Mouse (Mus musculus): Measurements from ENCODE around the gene Olfr564. TPM values are rescaled to one million over a fixed set of nuclear protein-coding genes. Genes with fewer than 3 reads are reported as not detected.

The Olfr564 gene
- polyA plus RNA-seq (2015; fragmentation: Illumina TruSeq; extraction: RNeasy Lipid Tissue Mini Kit (QIAGEN cat#74804); ENCODE audit: insufficient read depth, low replicate concordance), result not detected

GRCm38 (mm10) chr7:102803180-102803579, at the start of gene Olfr564:
Gene Olfr564, plus strand, starts transcription at chr7:102803480.

GRCm38 (mm10) chr7:102759266-102759665, 44.0 kb upstream of the Olfr564 start, which contains the start of the genes Olfr560 and Olfr78:
Gene Olfr560, minus strand, starts transcription at chr7:102759366.
Gene Olfr78, minus strand, starts transcription at chr7:102759471.

GRCm38 (mm10) chr7:102770921-102771320, 32.4 kb upstream of the Olfr564 start, which contains the start of gene Olfr561:
Gene Olfr561, plus strand, starts transcription at chr7:102771221.

Other genes with a start within 250 kb of the Olfr564 start
- 58.5 TPM for gene Trim21, start 238.0 kb upstream of the Olfr564 start, polyA plus RNA-seq (2015; fragmentation: Illumina TruSeq; extraction: RNeasy Lipid Tissue Mini Kit (QIAGEN cat#74804); ENCODE audit: insufficient read depth, low replicate concordance)
- not detected for gene Olfr550, start 232.0 kb upstream of the Olfr564 start, polyA plus RNA-seq (2015; fragmentation: Illumina TruSeq; extraction: RNeasy Lipid Tissue Mini Kit (QIAGEN cat#74804); ENCODE audit: insufficient read depth, low replicate concordance)
- gene Olfr551, start 211.6 kb upstream of the Olfr564 start, polyA plus RNA-seq (2015; fragmentation: Illumina TruSeq; extraction: RNeasy Lipid Tissue Mini Kit (QIAGEN cat#74804); ENCODE audit: insufficient read depth, low replicate concordance), result not detected
- gene Olfr552, start 205.7 kb upstream of the Olfr564 start, polyA plus RNA-seq (2015; fragmentation: Illumina TruSeq; extraction: RNeasy Lipid Tissue Mini Kit (QIAGEN cat#74804); ENCODE audit: insufficient read depth, low replicate concordance), result not detected
- not detected for gene Olfr553, start 185.3 kb upstream of the Olfr564 start, polyA plus RNA-seq (2015; fragmentation: Illumina TruSeq; extraction: RNeasy Lipid Tissue Mini Kit (QIAGEN cat#74804); ENCODE audit: insufficient read depth, low replicate concordance)
- not detected for gene Olfr554, start 165.0 kb upstream of the Olfr564 start, polyA plus RNA-seq (2015; fragmentation: Illumina TruSeq; extraction: RNeasy Lipid Tissue Mini Kit (QIAGEN cat#74804); ENCODE audit: insufficient read depth, low replicate concordance)
- gene Olfr555, start 144.7 kb upstream of the Olfr564 start, polyA plus RNA-seq (2015; fragmentation: Illumina TruSeq; extraction: RNeasy Lipid Tissue Mini Kit (QIAGEN cat#74804); ENCODE audit: insufficient read depth, low replicate concordance), result not detected
- gene Olfr556, start 138.6 kb upstream of the Olfr564 start, polyA plus RNA-seq (2015; fragmentation: Illumina TruSeq; extraction: RNeasy Lipid Tissue Mini Kit (QIAGEN cat#74804); ENCODE audit: insufficient read depth, low replicate concordance), result not detected
- 25.7 TPM for gene Trim68, start 116.2 kb upstream of the Olfr564 start, polyA plus RNA-seq (2015; fragmentation: Illumina TruSeq; extraction: RNeasy Lipid Tissue Mini Kit (QIAGEN cat#74804); ENCODE audit: insufficient read depth, low replicate concordance)
- gene Olfr557, start 107.6 kb upstream of the Olfr564 start, polyA plus RNA-seq (2015; fragmentation: Illumina TruSeq; extraction: RNeasy Lipid Tissue Mini Kit (QIAGEN cat#74804); ENCODE audit: insufficient read depth, low replicate concordance), result not detected
- gene Olfr558, start 101.3 kb upstream of the Olfr564 start, polyA plus RNA-seq (2015; fragmentation: Illumina TruSeq; extraction: RNeasy Lipid Tissue Mini Kit (QIAGEN cat#74804); ENCODE audit: insufficient read depth, low replicate concordance), result 0.52 TPM
- gene Olfr33, start 84.4 kb upstream of the Olfr564 start, polyA plus RNA-seq (2015; fragmentation: Illumina TruSeq; extraction: RNeasy Lipid Tissue Mini Kit (QIAGEN cat#74804); ENCODE audit: insufficient read depth, low replicate concordance), result not detected
- gene Olfr559, start 76.0 kb upstream of the Olfr564 start, polyA plus RNA-seq (2015; fragmentation: Illumina TruSeq; extraction: RNeasy Lipid Tissue Mini Kit (QIAGEN cat#74804); ENCODE audit: insufficient read depth, low replicate concordance), result not detected
- not detected for gene Olfr560, start 44.1 kb upstream of the Olfr564 start, polyA plus RNA-seq (2015; fragmentation: Illumina TruSeq; extraction: RNeasy Lipid Tissue Mini Kit (QIAGEN cat#74804); ENCODE audit: insufficient read depth, low replicate concordance)
- 0.35 TPM for gene Olfr78, start 44.0 kb upstream of the Olfr564 start, polyA plus RNA-seq (2015; fragmentation: Illumina TruSeq; extraction: RNeasy Lipid Tissue Mini Kit (QIAGEN cat#74804); ENCODE audit: insufficient read depth, low replicate concordance)
- gene Olfr561, start 32.3 kb upstream of the Olfr564 start, polyA plus RNA-seq (2015; fragmentation: Illumina TruSeq; extraction: RNeasy Lipid Tissue Mini Kit (QIAGEN cat#74804); ENCODE audit: insufficient read depth, low replicate concordance), result not detected
- gene Olfr566, start 55.3 kb downstream of the Olfr564 start, polyA plus RNA-seq (2015; fragmentation: Illumina TruSeq; extraction: RNeasy Lipid Tissue Mini Kit (QIAGEN cat#74804); ENCODE audit: insufficient read depth, low replicate concordance), result not detected
- gene Olfr568, start 73.6 kb downstream of the Olfr564 start, polyA plus RNA-seq (2015; fragmentation: Illumina TruSeq; extraction: RNeasy Lipid Tissue Mini Kit (QIAGEN cat#74804); ENCODE audit: insufficient read depth, low replicate concordance), result not detected
- gene Olfr569, start 87.4 kb downstream of the Olfr564 start, polyA plus RNA-seq (2015; fragmentation: Illumina TruSeq; extraction: RNeasy Lipid Tissue Mini Kit (QIAGEN cat#74804); ENCODE audit: insufficient read depth, low replicate concordance), result not detected
- gene Olfr570, start 91.1 kb downstream of the Olfr564 start, polyA plus RNA-seq (2015; fragmentation: Illumina TruSeq; extraction: RNeasy Lipid Tissue Mini Kit (QIAGEN cat#74804); ENCODE audit: insufficient read depth, low replicate concordance), result not detected
- gene Olfr571, start 114.1 kb downstream of the Olfr564 start, polyA plus RNA-seq (2015; fragmentation: Illumina TruSeq; extraction: RNeasy Lipid Tissue Mini Kit (QIAGEN cat#74804); ENCODE audit: insufficient read depth, low replicate concordance), result not detected
- not detected for gene Olfr572, start 120.9 kb downstream of the Olfr564 start, polyA plus RNA-seq (2015; fragmentation: Illumina TruSeq; extraction: RNeasy Lipid Tissue Mini Kit (QIAGEN cat#74804); ENCODE audit: insufficient read depth, low replicate concordance)
- gene Olfr573-ps1, start 139.1 kb downstream of the Olfr564 start, polyA plus RNA-seq (2015; fragmentation: Illumina TruSeq; extraction: RNeasy Lipid Tissue Mini Kit (QIAGEN cat#74804); ENCODE audit: insufficient read depth, low replicate concordance), result not detected
- gene Olfr574, start 145.0 kb downstream of the Olfr564 start, polyA plus RNA-seq (2015; fragmentation: Illumina TruSeq; extraction: RNeasy Lipid Tissue Mini Kit (QIAGEN cat#74804); ENCODE audit: insufficient read depth, low replicate concordance), result not detected
- gene Olfr575, start 155.3 kb downstream of the Olfr564 start, polyA plus RNA-seq (2015; fragmentation: Illumina TruSeq; extraction: RNeasy Lipid Tissue Mini Kit (QIAGEN cat#74804); ENCODE audit: insufficient read depth, low replicate concordance), result not detected
- not detected for gene Olfr576, start 159.2 kb downstream of the Olfr564 start, polyA plus RNA-seq (2015; fragmentation: Illumina TruSeq; extraction: RNeasy Lipid Tissue Mini Kit (QIAGEN cat#74804); ENCODE audit: insufficient read depth, low replicate concordance)
- gene Olfr577, start 172.5 kb downstream of the Olfr564 start, polyA plus RNA-seq (2015; fragmentation: Illumina TruSeq; extraction: RNeasy Lipid Tissue Mini Kit (QIAGEN cat#74804); ENCODE audit: insufficient read depth, low replicate concordance), result not detected
- gene Olfr578, start 185.8 kb downstream of the Olfr564 start, polyA plus RNA-seq (2015; fragmentation: Illumina TruSeq; extraction: RNeasy Lipid Tissue Mini Kit (QIAGEN cat#74804); ENCODE audit: insufficient read depth, low replicate concordance), result not detected
- gene Olfr582, start 234.5 kb downstream of the Olfr564 start, polyA plus RNA-seq (2015; fragmentation: Illumina TruSeq; extraction: RNeasy Lipid Tissue Mini Kit (QIAGEN cat#74804); ENCODE audit: insufficient read depth, low replicate concordance), result not detected
- gene Olfr583, start 247.8 kb downstream of the Olfr564 start, polyA plus RNA-seq (2015; fragmentation: Illumina TruSeq; extraction: RNeasy Lipid Tissue Mini Kit (QIAGEN cat#74804); ENCODE audit: insufficient read depth, low replicate concordance), result not detected